Mouse (Mus musculus) embryonic facial prominence, embryonic 14.5 days (tissue): ENCODE data around the gene Hspb2. TPM values are rescaled to one million over a fixed set of nuclear protein-coding genes. Genes with fewer than 3 reads are reported as not detected.

Experiments used
- ATAC-seq: fragments of 200-750 bp; cut with Nextera tagmentation; 2 replicates; pipeline ENCODE4 v1.8.0; 2017; ENCODE audit warnings: low read depth, moderate number of reproducible peaks, moderate TSS enrichment
- DNase-seq: peaks from one replicate; pipeline ENCODE4 v3.0.0-alpha.2; 2015; ENCODE audit warnings: low spot score
- H3K27ac ChIP-seq: fragments of 300-500 bp; sonication (generic); replicated peaks from 2 replicates; pipeline ENCODE4 v1.5.1; 2014; ENCODE audit warnings: low read depth, mild to moderate bottlenecking, low read length, moderate library complexity
- H3K27me3 ChIP-seq: fragments of 300-500 bp; sonication (generic); replicated peaks from 2 replicates; pipeline ENCODE4 v1.6.1; 2014; ENCODE audit warnings: low read length; ENCODE audit not compliant: control insufficient read depth, insufficient read depth
- H3K36me3 ChIP-seq: fragments of 300-500 bp; sonication (generic); 2 replicates; pipeline ENCODE4 v1.6.1; 2014; ENCODE audit warnings: low read length, mixed read lengths; ENCODE audit not compliant: control insufficient read depth, insufficient read depth
- H3K4me1 ChIP-seq: fragments of 300-500 bp; sonication (generic); 2 replicates; pipeline ENCODE4 v1.6.1; 2014; ENCODE audit warnings: antibody characterized with exemption, low read length; ENCODE audit not compliant: control insufficient read depth, insufficient read depth
- H3K4me2 ChIP-seq: fragments of 300-500 bp; sonication (generic); 2 replicates; pipeline ENCODE4 v1.6.1; 2014; ENCODE audit warnings: low read depth, mild to moderate bottlenecking, low read length, moderate library complexity, mixed read lengths
- H3K4me3 ChIP-seq: fragments of 300-500 bp; sonication (generic); 2 replicates; pipeline ENCODE4 v1.5.1; 2014; ENCODE audit warnings: low read depth, mild to moderate bottlenecking, low read length
- H3K9ac ChIP-seq: fragments of 300-500 bp; sonication (generic); 2 replicates; pipeline ENCODE4 v1.6.1; 2014; ENCODE audit warnings: low read depth, mild to moderate bottlenecking, low read length, moderate library complexity, mixed read lengths
- H3K9me3 ChIP-seq: fragments of 300-500 bp; sonication (generic); 2 replicates; pipeline ENCODE4 v1.6.1; 2016; ENCODE audit warnings: low read length; ENCODE audit not compliant: control insufficient read depth
- WGBS: fragments of 180-500 bp; shearing (Covaris S2); extraction: QIAGEN DNeasy Blood & Tissue Kit; methylation state at CpG from one replicate; pipeline ENCODE4 v1.1.7; 2014; 5-methylcytosine and 5-hydroxymethylcytosine counted together
- polyA plus RNA-seq: library from polyadenylated mRNA; unstranded; fragments of >200 nt; fragmentation: Nextera tagmentation; extraction: Ambion mirVana; gene quantifications from 2 replicates; pipeline ENCODE4 v1.2.1, GENCODE M21; 2014

Gene Hspb2
- polyA plus RNA-seq, 1 experiment from 2014 or later, result 136 TPM

- ATAC-seq (no peak), DNase-seq (no peak)
- no peaks in the 10 kb centered on the region for H3K27me3 ChIP-seq
- no peak overlapping the region for H3K4me2 ChIP-seq
- WGBS, result 60% methylated on average over 5 of the region's 5 CpGs
- H3K9me3 ChIP-seq, result no peaks in the 10 kb centered on the region
- peaks cover 11% of the 10 kb centered on the region for H3K4me1 ChIP-seq
- no peak overlapping the region for H3K27ac ChIP-seq
- H3K36me3 ChIP-seq, result no peaks in the 10 kb centered on the region
- no peak overlapping the region for H3K4me3 ChIP-seq
- no peak overlapping the region for H3K9ac ChIP-seq
These were observed 4.6 kb upstream of the Hspb2 start for GRCm38 (mm10) chr9:50756711-50757110.

DNA sequence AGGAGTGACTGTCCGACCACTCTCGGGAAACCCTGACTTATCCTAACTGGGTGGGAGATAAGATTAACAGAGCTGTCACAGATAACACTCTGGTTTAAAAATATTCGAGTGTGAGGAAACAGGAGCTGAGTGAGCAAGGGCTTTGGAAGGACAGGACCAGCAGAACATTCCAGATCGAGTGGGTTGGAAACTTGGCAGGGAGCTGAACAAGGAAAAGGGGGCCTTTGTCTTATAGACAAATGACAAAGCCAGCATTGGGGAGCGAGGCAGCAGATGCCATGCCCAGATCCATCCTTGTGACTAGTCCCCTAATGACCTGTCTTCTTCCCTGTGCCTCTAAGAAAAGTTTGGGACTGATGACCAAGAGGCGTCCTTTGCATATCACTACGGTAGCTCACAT is 1.8 kb upstream of the Hspb2 start:
- 68% methylated on average over 7 of the region's 7 CpGs for WGBS
- no peak for ATAC-seq
- Histone ChIP-seq H3K4me2 (0 out of 2 replicates have a peak overlapping the region, but pooled peaks have one; percentile 9), H3K9ac (no peak overlapping the region), H3K9me3 (no peaks in the 10 kb centered on the region), H3K36me3 (no peaks in the 10 kb centered on the region), H3K4me3 (no peak overlapping the region; the same call in 1 of the 2 replicates), H3K27me3 (no peaks in the 10 kb centered on the region), H3K27ac (no peak overlapping the region), H3K4me1 (peaks cover 21% of the 10 kb centered on the region)
- no peak for DNase-seq

GRCm38 (mm10) chr9:50752784-50753615 is 846 bp upstream of the Hspb2 start:
- 67% methylated on average over 17 of the region's 17 CpGs for WGBS
- H3K9me3 ChIP-seq, result no peaks in the 10 kb centered on the region
- DNase-seq (peak; percentile 86), ATAC-seq (peak; percentile 80)
- H3K4me3 ChIP-seq, result peak overlapping the region; percentile 17; the same call in 1 of the 2 replicates
- peak overlapping the region; percentile 55; the same call in 1 of the 2 replicates for H3K27ac ChIP-seq
- no peaks in the 10 kb centered on the region for H3K36me3 ChIP-seq
- H3K4me1 ChIP-seq, result peaks cover 21% of the 10 kb centered on the region
- no peaks in the 10 kb centered on the region for H3K27me3 ChIP-seq
- peak overlapping the region; percentile 31; the same call in 1 of the 2 replicates for H3K4me2 ChIP-seq
- H3K9ac ChIP-seq, result 0 out of 2 replicates have a peak overlapping the region, but pooled peaks have one; percentile 11

- ATAC-seq (no peak), DNase-seq (no peak)
- Histone ChIP-seq H3K4me3 (peak within 1 kb of the TSS; percentile 16; the same call in 1 of the 2 replicates), H3K9me3 (no peaks in the 10 kb centered on the region), H3K4me1 (peaks cover 22% of the 10 kb centered on the region), H3K36me3 (no peaks in the 10 kb centered on the region), H3K4me2 (peak within 1 kb of the TSS; percentile 31), H3K27ac (peak within 1 kb of the TSS; percentile 55), H3K27me3 (no peaks in the 10 kb centered on the region), H3K9ac (peak within 1 kb of the TSS; percentile 45)
- WGBS, result 65% methylated on average over 21 of the region's 22 CpGs
These were observed 831 bp downstream of the Hspb2 start, which contains the start of gene Cryab for GRCm38 (mm10) chr9:50751323-50751722. Gene Cryab (plus strand): TSS chr9:50751325.

GRCm38 (mm10) chr9:50750706-50751105 is 1.4 kb downstream of the Hspb2 start:
- DNase-seq (no peak), ATAC-seq (no peak)
- Histone ChIP-seq H3K27ac (no peak overlapping the region), H3K27me3 (no peaks in the 10 kb centered on the region), H3K4me2 (no peak overlapping the region), H3K9ac (no peak overlapping the region), H3K4me1 (peaks cover 27% of the 10 kb centered on the region), H3K9me3 (no peaks in the 10 kb centered on the region), H3K36me3 (no peaks in the 10 kb centered on the region), H3K4me3 (no peak overlapping the region)
- WGBS, result 53% methylated on average over 6 of the region's 6 CpGs

- peak within 1 kb of the TSS; percentile 54 for H3K9ac ChIP-seq
- no peaks in the 10 kb centered on the region for H3K27me3 ChIP-seq
- peak; percentile 79 for ATAC-seq
- H3K27ac ChIP-seq, result peak within 1 kb of the TSS; percentile 76
- H3K9me3 ChIP-seq, result no peaks in the 10 kb centered on the region
- peak; percentile 88 for DNase-seq
- H3K36me3 ChIP-seq, result no peaks in the 10 kb centered on the region
- peak within 1 kb of the TSS; percentile 60 for H3K4me2 ChIP-seq
- peak within 1 kb of the TSS; percentile 36 for H3K4me3 ChIP-seq
- peaks cover 12% of the 10 kb centered on the region; the same call in 1 of the 2 replicates for H3K4me1 ChIP-seq
- WGBS, result 1% methylated on average over 19 of the region's 19 CpGs
These were observed 5.9 kb downstream of the Hspb2 start, which contains the start of gene 2310030G06Rik for GRCm38 (mm10) chr9:50746214-50746677. Gene 2310030G06Rik (minus strand): TSS chr9:50746536.

GRCm38 (mm10) chr9:50745806-50746205 is 6.3 kb downstream of the Hspb2 start:
- peak overlapping the region; percentile 60 for H3K4me2 ChIP-seq
- DNase-seq, result peak; percentile 61
- peak overlapping the region; percentile 36 for H3K4me3 ChIP-seq
- 17% methylated on average over 7 of the region's 7 CpGs for WGBS
- H3K27ac ChIP-seq, result peak overlapping the region; percentile 76
- no peaks in the 10 kb centered on the region for H3K27me3 ChIP-seq
- no peaks in the 10 kb centered on the region for H3K36me3 ChIP-seq
- H3K9ac ChIP-seq, result peak overlapping the region; percentile 54
- no peaks in the 10 kb centered on the region for H3K9me3 ChIP-seq
- peaks cover 11% of the 10 kb centered on the region; the same call in 1 of the 2 replicates for H3K4me1 ChIP-seq
- ATAC-seq, result peak; percentile 79

- Histone ChIP-seq H3K36me3 (no peaks in the 10 kb centered on the region), H3K4me2 (no peak overlapping the region), H3K27ac (no peak overlapping the region), H3K27me3 (no peaks in the 10 kb centered on the region), H3K4me1 (peaks cover 10% of the 10 kb centered on the region), H3K9ac (no peak overlapping the region), H3K9me3 (no peaks in the 10 kb centered on the region), H3K4me3 (no peak overlapping the region)
- DNase-seq (no peak), ATAC-seq (no peak)
- WGBS, result 64% methylated on average over 2 of the region's 2 CpGs
These were observed 9.4 kb downstream of the Hspb2 start for GRCm38 (mm10) chr9:50742744-50743143.
